Mouse (Mus musculus): ENCODE data around the gene Ambra1.

GRCm38 (mm10) chr2:91683919-91684318, 46.0 kb upstream of the Ambra1 start:
- TF ChIP-seq POLR2A (IDR thresholded peaks at IDR 0.05; ENCODE audit: extremely low read depth, insufficient read depth, low read length) (no peak), CTCF (IDR thresholded peaks at IDR 0.05; ENCODE audit: extremely low read depth, insufficient read depth, low read length) (no peak)
